Mouse (Mus musculus): ENCODE measurements around the gene Gm20388. TPM values are rescaled to one million over a fixed set of nuclear protein-coding genes. Genes with fewer than 3 reads are reported as not detected.

Gene Gm20388
- polyA plus RNA-seq, 1 experiment, result 0.36 TPM

GRCm38 (mm10) chr8:122291075-122291474 lies 2380.4 kb downstream of the Gm20388 start:
- H3K36me3 ChIP-seq (ENCODE audit: control insufficient read depth), result peaks cover 100% of the 10 kb centered on the region
- TF ChIP-seq GATA1 (IDR thresholded peaks at IDR 0.05; ENCODE audit: low read length), result no peak
- no peak for TF ChIP-seq TAL1 (IDR thresholded peaks at IDR 0.05; ENCODE audit: low read length)
- H3K9me3 ChIP-seq (ENCODE audit: control insufficient read depth, low read length), result no peaks in the 10 kb centered on the region
- H3K27me3 ChIP-seq (ENCODE audit: control insufficient read depth), result no peaks in the 10 kb centered on the region
- H3K4me1 ChIP-seq (ENCODE audit: control insufficient read depth), result peaks cover 100% of the 10 kb centered on the region
- peak overlapping the region; percentile 84 for H3K4me3 ChIP-seq (replicated peaks)

- Histone ChIP-seq H3K27me3 (ENCODE audit: control insufficient read depth) (no peaks in the 10 kb centered on the region), H3K4me3 (replicated peaks) (peak overlapping the region; percentile 84), H3K4me1 (ENCODE audit: control insufficient read depth) (peaks cover 100% of the 10 kb centered on the region), H3K36me3 (ENCODE audit: control insufficient read depth) (peaks cover 100% of the 10 kb centered on the region), H3K9me3 (ENCODE audit: control insufficient read depth, low read length) (no peaks in the 10 kb centered on the region)
- TF ChIP-seq GATA1 (IDR thresholded peaks at IDR 0.05; ENCODE audit: low read length) (no peak), TAL1 (IDR thresholded peaks at IDR 0.05; ENCODE audit: low read length) (no peak)
Observed at GRCm38 (mm10) chr8:122291549-122291948, 2380.9 kb downstream of the Gm20388 start.

GRCm38 (mm10) chr8:122293484-122293883 lies 2382.8 kb downstream of the Gm20388 start:
- H3K27me3 ChIP-seq (ENCODE audit: control insufficient read depth), result no peaks in the 10 kb centered on the region
- TF ChIP-seq GATA1 (IDR thresholded peaks at IDR 0.05; ENCODE audit: low read length), result peak; percentile 66; the same call in 1 of the 2 replicates
- no peak for TF ChIP-seq TAL1 (IDR thresholded peaks at IDR 0.05; ENCODE audit: low read length)
- H3K36me3 ChIP-seq (ENCODE audit: control insufficient read depth), result peaks cover 100% of the 10 kb centered on the region
- H3K9me3 ChIP-seq (ENCODE audit: control insufficient read depth, low read length), result no peaks in the 10 kb centered on the region
- H3K4me1 ChIP-seq (ENCODE audit: control insufficient read depth), result peaks cover 100% of the 10 kb centered on the region
- peak overlapping the region; percentile 52 for H3K4me3 ChIP-seq (replicated peaks)

GRCm38 (mm10) chr8:122294273-122294683 lies 2383.6 kb downstream of the Gm20388 start:
- peaks cover 100% of the 10 kb centered on the region for H3K36me3 ChIP-seq (ENCODE audit: control insufficient read depth)
- TF ChIP-seq GATA1 (IDR thresholded peaks at IDR 0.05; ENCODE audit: low read length) (no peak), TAL1 (IDR thresholded peaks at IDR 0.05; ENCODE audit: low read length) (no peak)
- H3K4me1 ChIP-seq (ENCODE audit: control insufficient read depth), result peaks cover 100% of the 10 kb centered on the region
- H3K9me3 ChIP-seq (ENCODE audit: control insufficient read depth, low read length), result no peaks in the 10 kb centered on the region
- no peaks in the 10 kb centered on the region for H3K27me3 ChIP-seq (ENCODE audit: control insufficient read depth)
- H3K4me3 ChIP-seq (replicated peaks), result peak overlapping the region; percentile 52

GRCm38 (mm10) chr8:122295389-122295788 lies 2384.7 kb downstream of the Gm20388 start:
- TF ChIP-seq TAL1 (IDR thresholded peaks at IDR 0.05; ENCODE audit: low read length) (no peak), GATA1 (IDR thresholded peaks at IDR 0.05; ENCODE audit: low read length) (no peak)
- no peaks in the 10 kb centered on the region for H3K27me3 ChIP-seq (ENCODE audit: control insufficient read depth)
- peaks cover 100% of the 10 kb centered on the region for H3K4me1 ChIP-seq (ENCODE audit: control insufficient read depth)
- no peaks in the 10 kb centered on the region for H3K9me3 ChIP-seq (ENCODE audit: control insufficient read depth, low read length)
- peaks cover 100% of the 10 kb centered on the region for H3K36me3 ChIP-seq (ENCODE audit: control insufficient read depth)
- peak overlapping the region; percentile 52 for H3K4me3 ChIP-seq (replicated peaks)

- Histone ChIP-seq H3K4me3 (replicated peaks) (peak overlapping the region; percentile 53), H3K4me1 (ENCODE audit: control insufficient read depth) (peaks cover 100% of the 10 kb centered on the region), H3K9me3 (ENCODE audit: control insufficient read depth, low read length) (no peaks in the 10 kb centered on the region), H3K36me3 (ENCODE audit: control insufficient read depth) (peaks cover 100% of the 10 kb centered on the region), H3K27me3 (ENCODE audit: control insufficient read depth) (no peaks in the 10 kb centered on the region)
- TF ChIP-seq GATA1 (IDR thresholded peaks at IDR 0.05; ENCODE audit: low read length) (no peak; the same call in 1 of the 2 replicates), TAL1 (IDR thresholded peaks at IDR 0.05; ENCODE audit: low read length) (no peak)
Observed at GRCm38 (mm10) chr8:122296173-122297001, 2385.7 kb downstream of the Gm20388 start.

GRCm38 (mm10) chr8:122299581-122300254 lies 2389.1 kb downstream of the Gm20388 start:
- Histone ChIP-seq H3K9me3 (ENCODE audit: control insufficient read depth, low read length) (no peaks in the 10 kb centered on the region), H3K4me1 (ENCODE audit: control insufficient read depth) (peaks cover 100% of the 10 kb centered on the region), H3K36me3 (ENCODE audit: control insufficient read depth) (peaks cover 100% of the 10 kb centered on the region), H3K27me3 (ENCODE audit: control insufficient read depth) (no peaks in the 10 kb centered on the region), H3K4me3 (replicated peaks) (peak overlapping the region; percentile 21)
- TF ChIP-seq TAL1 (IDR thresholded peaks at IDR 0.05; ENCODE audit: low read length) (no peak), GATA1 (IDR thresholded peaks at IDR 0.05; ENCODE audit: low read length) (no peak)

- H3K4me1 ChIP-seq (ENCODE audit: control insufficient read depth), result peaks cover 100% of the 10 kb centered on the region
- TF ChIP-seq GATA1 (IDR thresholded peaks at IDR 0.05; ENCODE audit: low read length), result no peak
- TF ChIP-seq TAL1 (IDR thresholded peaks at IDR 0.05; ENCODE audit: low read length), result no peak
- peak overlapping the region; percentile 2 for H3K4me3 ChIP-seq (replicated peaks)
- no peaks in the 10 kb centered on the region for H3K27me3 ChIP-seq (ENCODE audit: control insufficient read depth)
- peaks cover 100% of the 10 kb centered on the region for H3K36me3 ChIP-seq (ENCODE audit: control insufficient read depth)
- no peaks in the 10 kb centered on the region for H3K9me3 ChIP-seq (ENCODE audit: control insufficient read depth, low read length)
Observed at GRCm38 (mm10) chr8:122301081-122301480, 2390.4 kb downstream of the Gm20388 start.

- H3K4me3 ChIP-seq (replicated peaks), result peak overlapping the region; percentile 12
- peaks cover 100% of the 10 kb centered on the region for H3K36me3 ChIP-seq (ENCODE audit: control insufficient read depth)
- H3K9me3 ChIP-seq (ENCODE audit: control insufficient read depth, low read length), result no peaks in the 10 kb centered on the region
- no peak; the same call in 1 of the 2 replicates for TF ChIP-seq GATA1 (IDR thresholded peaks at IDR 0.05; ENCODE audit: low read length)
- TF ChIP-seq TAL1 (IDR thresholded peaks at IDR 0.05; ENCODE audit: low read length), result peak; percentile 62; the same call in 2 of the 3 replicates
- no peaks in the 10 kb centered on the region for H3K27me3 ChIP-seq (ENCODE audit: control insufficient read depth)
- H3K4me1 ChIP-seq (ENCODE audit: control insufficient read depth), result peaks cover 100% of the 10 kb centered on the region
Observed at GRCm38 (mm10) chr8:122301866-122302265, 2391.2 kb downstream of the Gm20388 start.

Data from erythroblast, embryonic 14.5 days (primary cell).